Mouse (Mus musculus): ENCODE measurements around the gene Adar. TPM values are rescaled to one million over a fixed set of nuclear protein-coding genes. Genes with fewer than 3 reads are reported as not detected.

The Adar gene
- total RNA-seq (2014; rRNA removed): 77.1 and 93.6 TPM in 2 replicates
- polyA plus RNA-seq (2015; fragmentation: Nextera tagmentation; extraction: Ambion mirVana): 21.8 and 22.9 TPM in 2 replicates

- Histone ChIP-seq H3K27ac (ENCODE audit: low read depth, low read length) (peak within 1 kb of the TSS; percentile 94), H3K4me3 (ENCODE audit: low read depth, low read length) (peak within 1 kb of the TSS; percentile 97), H3K27me3 (ENCODE audit: insufficient read depth, low read length) (no peaks in the 10 kb centered on the region), H3K4me2 (ENCODE audit: low read depth, low read length, poor library complexity, severe bottlenecking) (peak within 1 kb of the TSS; percentile 81), H3K9ac (replicated peaks; ENCODE audit: low read length, poor library complexity, severe bottlenecking) (peak within 1 kb of the TSS; percentile 96), H3K9me3 (ENCODE audit: low read length) (no peaks in the 10 kb centered on the region), H3K36me3 (ENCODE audit: insufficient read depth, low read length) (no peaks in the 10 kb centered on the region), H3K4me1 (ENCODE audit: insufficient read depth, low read length) (no peaks in the 10 kb centered on the region)
- 5% methylated on average over 25 of the region's 28 CpGs for WGBS
- TF ChIP-seq CTCF (IDR thresholded peaks at IDR 0.05): peak; percentile 79
- peak; percentile 92 for DNase-seq (ENCODE audit: low spot score)
- ATAC-seq (ENCODE audit: low FRiP score): peak; percentile 92
Observed at GRCm38 (mm10) chr3:89714359-89715206, at the start of gene Adar. TSS of gene Adar (plus strand) at chr3:89715022.

DNA sequence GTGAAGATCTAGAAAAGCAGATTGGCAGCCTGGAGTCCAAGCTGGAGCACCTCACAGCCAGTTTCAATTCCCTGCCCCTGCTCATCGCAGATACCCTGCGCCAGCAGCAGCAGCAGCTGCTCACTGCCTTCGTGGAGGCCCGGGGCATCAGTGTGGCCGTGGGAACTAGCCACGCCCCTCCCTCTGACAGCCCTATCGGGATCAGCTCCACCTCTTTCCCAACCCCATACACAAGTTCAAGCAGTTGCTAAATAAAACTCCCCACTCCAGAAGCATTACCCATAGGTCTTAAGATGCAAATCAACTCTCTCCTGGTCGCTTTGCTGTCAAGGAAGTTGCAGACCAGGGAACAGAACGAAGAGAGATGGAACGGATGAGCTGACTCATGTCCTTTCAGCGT is 47.7 kb upstream of the Adar start:
- no peak overlapping the region for H3K27ac ChIP-seq (ENCODE audit: low read depth, low read length)
- no peak for ATAC-seq (ENCODE audit: low FRiP score)
- H3K27me3 ChIP-seq (ENCODE audit: insufficient read depth, low read length): no peaks in the 10 kb centered on the region
- H3K4me2 ChIP-seq (ENCODE audit: low read depth, low read length, poor library complexity, severe bottlenecking): no peak overlapping the region
- no peak for TF ChIP-seq CTCF (IDR thresholded peaks at IDR 0.05)
- DNase-seq (ENCODE audit: low spot score): no peak
- no peak overlapping the region for H3K9ac ChIP-seq (replicated peaks; ENCODE audit: low read length, poor library complexity, severe bottlenecking)
- no peaks in the 10 kb centered on the region for H3K9me3 ChIP-seq (ENCODE audit: low read length)
- peaks cover 5% of the 10 kb centered on the region for H3K36me3 ChIP-seq (ENCODE audit: insufficient read depth, low read length)
- 36% methylated on average over 11 of the region's 11 CpGs for WGBS
- no peak overlapping the region for H3K4me3 ChIP-seq (ENCODE audit: low read depth, low read length)
- H3K4me1 ChIP-seq (ENCODE audit: insufficient read depth, low read length): no peaks in the 10 kb centered on the region

- no peaks in the 10 kb centered on the region for H3K27me3 ChIP-seq (ENCODE audit: insufficient read depth, low read length)
- no peak overlapping the region for H3K27ac ChIP-seq (ENCODE audit: low read depth, low read length)
- no peak for TF ChIP-seq CTCF (IDR thresholded peaks at IDR 0.05)
- DNase-seq (ENCODE audit: low spot score) (no peak), ATAC-seq (ENCODE audit: low FRiP score) (no peak)
- WGBS: 62% methylated on average over 6 of the region's 6 CpGs
- H3K4me3 ChIP-seq (ENCODE audit: low read depth, low read length): no peak overlapping the region
- H3K9ac ChIP-seq (replicated peaks; ENCODE audit: low read length, poor library complexity, severe bottlenecking): no peak overlapping the region
- H3K36me3 ChIP-seq (ENCODE audit: insufficient read depth, low read length): peaks cover 5% of the 10 kb centered on the region
- no peak overlapping the region for H3K4me2 ChIP-seq (ENCODE audit: low read depth, low read length, poor library complexity, severe bottlenecking)
- H3K9me3 ChIP-seq (ENCODE audit: low read length): no peaks in the 10 kb centered on the region
- H3K4me1 ChIP-seq (ENCODE audit: insufficient read depth, low read length): no peaks in the 10 kb centered on the region
Observed at GRCm38 (mm10) chr3:89671334-89671733, 43.5 kb upstream of the Adar start.

GRCm38 (mm10) chr3:89672573-89673317 is 42.1 kb upstream of the Adar start:
- no peak for TF ChIP-seq CTCF (IDR thresholded peaks at IDR 0.05)
- Histone ChIP-seq H3K36me3 (ENCODE audit: insufficient read depth, low read length) (0 out of 2 replicates have a peak, but pooled peaks cover 2% of the 10 kb centered on the region), H3K9me3 (ENCODE audit: low read length) (no peaks in the 10 kb centered on the region), H3K4me1 (ENCODE audit: insufficient read depth, low read length) (no peaks in the 10 kb centered on the region), H3K9ac (replicated peaks; ENCODE audit: low read length, poor library complexity, severe bottlenecking) (no peak overlapping the region), H3K27ac (ENCODE audit: low read depth, low read length) (no peak overlapping the region), H3K27me3 (ENCODE audit: insufficient read depth, low read length) (no peaks in the 10 kb centered on the region), H3K4me3 (ENCODE audit: low read depth, low read length) (no peak overlapping the region), H3K4me2 (ENCODE audit: low read depth, low read length, poor library complexity, severe bottlenecking) (no peak overlapping the region)
- ATAC-seq (ENCODE audit: low FRiP score) (no peak), DNase-seq (ENCODE audit: low spot score) (no peak)
- WGBS: 83% methylated on average over 12 of the region's 12 CpGs

DNA sequence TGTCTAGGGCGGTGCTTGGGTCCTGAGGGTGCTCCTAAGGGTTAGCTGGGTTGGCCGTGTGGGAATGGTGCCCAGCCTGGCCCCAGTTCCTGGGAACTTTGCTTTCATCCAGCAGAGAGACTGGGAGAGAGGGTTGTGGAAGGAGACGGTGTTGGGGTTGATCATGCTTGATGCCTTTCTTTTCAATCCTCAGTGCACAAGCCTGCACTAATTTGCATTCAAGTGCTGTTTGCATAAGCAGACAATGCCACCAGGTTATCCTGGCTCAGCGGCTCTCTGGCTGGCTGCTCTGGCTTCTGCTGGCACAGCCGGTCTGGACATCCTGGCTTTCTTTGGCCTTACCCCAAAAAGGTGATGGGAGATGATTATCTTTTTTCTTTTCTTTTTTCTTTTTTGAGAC is 37.2 kb upstream of the Adar start:
- no peaks in the 10 kb centered on the region for H3K36me3 ChIP-seq (ENCODE audit: insufficient read depth, low read length)
- TF ChIP-seq CTCF (IDR thresholded peaks at IDR 0.05): no peak
- ATAC-seq (ENCODE audit: low FRiP score): no peak
- no peak overlapping the region for H3K9ac ChIP-seq (replicated peaks; ENCODE audit: low read length, poor library complexity, severe bottlenecking)
- 29% methylated on average over 5 of the region's 5 CpGs for WGBS
- H3K4me2 ChIP-seq (ENCODE audit: low read depth, low read length, poor library complexity, severe bottlenecking): no peak overlapping the region
- H3K4me1 ChIP-seq (ENCODE audit: insufficient read depth, low read length): peaks cover 2% of the 10 kb centered on the region; the same call in 1 of the 2 replicates
- DNase-seq (ENCODE audit: low spot score): peak; percentile 31
- no peaks in the 10 kb centered on the region for H3K9me3 ChIP-seq (ENCODE audit: low read length)
- no peak overlapping the region for H3K4me3 ChIP-seq (ENCODE audit: low read depth, low read length)
- H3K27ac ChIP-seq (ENCODE audit: low read depth, low read length): no peak overlapping the region
- H3K27me3 ChIP-seq (ENCODE audit: insufficient read depth, low read length): no peaks in the 10 kb centered on the region

GRCm38 (mm10) chr3:89686031-89686430 is 28.8 kb upstream of the Adar start:
- Histone ChIP-seq H3K4me2 (ENCODE audit: low read depth, low read length, poor library complexity, severe bottlenecking) (no peak overlapping the region), H3K27me3 (ENCODE audit: insufficient read depth, low read length) (no peaks in the 10 kb centered on the region), H3K4me3 (ENCODE audit: low read depth, low read length) (no peak overlapping the region), H3K9ac (replicated peaks; ENCODE audit: low read length, poor library complexity, severe bottlenecking) (no peak overlapping the region), H3K36me3 (ENCODE audit: insufficient read depth, low read length) (no peaks in the 10 kb centered on the region), H3K4me1 (ENCODE audit: insufficient read depth, low read length) (peaks cover 5% of the 10 kb centered on the region; the same call in 1 of the 2 replicates), H3K9me3 (ENCODE audit: low read length) (no peaks in the 10 kb centered on the region), H3K27ac (ENCODE audit: low read depth, low read length) (no peak overlapping the region)
- TF ChIP-seq CTCF (IDR thresholded peaks at IDR 0.05): no peak
- WGBS: 59% methylated on average over 5 of the region's 5 CpGs
- no peak for DNase-seq (ENCODE audit: low spot score)
- no peak for ATAC-seq (ENCODE audit: low FRiP score)

Measured in midbrain, postnatal 0 days (tissue).